Mouse (Mus musculus): ENCODE measurements around the gene Higd1a. TPM values are rescaled to one million over a fixed set of nuclear protein-coding genes. Genes with fewer than 3 reads are reported as not detected.

Gene Higd1a
- polyA plus RNA-seq, 1 experiment, result 3.4 TPM

GRCm38 (mm10) chr9:121808511-121808910 is 49.7 kb downstream of the Higd1a start:
- TF ChIP-seq CTCF (IDR thresholded peaks at IDR 0.05; ENCODE audit: extremely low read depth, insufficient read depth, insufficient read length, insufficient replicate concordance), result no peak
- no peak for TF ChIP-seq POLR2A (IDR thresholded peaks at IDR 0.05; ENCODE audit: low read depth, low read length)
- H3K27me3 ChIP-seq (ENCODE audit: control insufficient read depth, insufficient read depth, low read length), result no peaks in the 10 kb centered on the region
- no peak for DNase-seq (ENCODE audit: low read depth in 1 of 2, low spot score in 2 of 2)
- H3K36me3 ChIP-seq (ENCODE audit: control insufficient read depth, insufficient read depth, low read length), result no peaks in the 10 kb centered on the region
- no peaks in the 10 kb centered on the region for H3K4me1 ChIP-seq (ENCODE audit: control insufficient read depth, insufficient read depth, insufficient read length)
- H3K27ac ChIP-seq (ENCODE audit: insufficient read depth, low read length), result no peak overlapping the region
- no peak overlapping the region for H3K4me3 ChIP-seq (ENCODE audit: extremely low read depth, insufficient read depth, insufficient read length)
- 81% methylated on average over 3 of the region's 3 CpGs for whole genome bisulfite sequencing

DNA sequence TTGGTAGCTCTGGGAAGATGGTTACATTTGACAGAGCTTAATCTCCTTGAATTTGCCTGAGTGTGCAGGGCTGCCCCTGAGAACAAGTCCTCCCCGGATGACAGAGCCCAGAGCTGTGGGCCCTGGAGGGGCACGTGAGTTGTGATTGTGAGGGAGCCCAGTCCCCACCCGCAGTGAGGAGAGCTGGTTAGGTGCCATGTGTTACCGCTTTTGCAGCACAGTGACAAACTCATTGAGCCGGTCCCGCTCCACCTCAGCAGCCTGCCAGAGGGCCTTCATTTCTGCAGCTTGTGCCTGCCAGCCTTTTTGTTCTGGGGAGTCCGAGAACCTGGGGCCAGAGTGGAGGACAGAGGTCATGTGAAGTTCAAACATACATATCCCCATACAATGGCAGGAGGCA is 50.2 kb downstream of the Higd1a start:
- no peaks in the 10 kb centered on the region for H3K36me3 ChIP-seq (ENCODE audit: control insufficient read depth, insufficient read depth, low read length)
- no peaks in the 10 kb centered on the region for H3K27me3 ChIP-seq (ENCODE audit: control insufficient read depth, insufficient read depth, low read length)
- no peak for DNase-seq (ENCODE audit: low read depth in 1 of 2, low spot score in 2 of 2)
- no peaks in the 10 kb centered on the region for H3K4me1 ChIP-seq (ENCODE audit: control insufficient read depth, insufficient read depth, insufficient read length)
- H3K4me3 ChIP-seq (ENCODE audit: extremely low read depth, insufficient read depth, insufficient read length), result no peak overlapping the region
- TF ChIP-seq CTCF (IDR thresholded peaks at IDR 0.05; ENCODE audit: extremely low read depth, insufficient read depth, insufficient read length, insufficient replicate concordance) (no peak), POLR2A (IDR thresholded peaks at IDR 0.05; ENCODE audit: low read depth, low read length) (no peak)
- WGBS, result 85% methylated on average over 7 of the region's 7 CpGs
- no peak overlapping the region for H3K27ac ChIP-seq (ENCODE audit: insufficient read depth, low read length)

GRCm38 (mm10) chr9:121807546-121807945 is 50.6 kb downstream of the Higd1a start:
- 96% methylated on average over 1 of the region's 1 CpGs for WGBS
- no peaks in the 10 kb centered on the region for H3K27me3 ChIP-seq (ENCODE audit: control insufficient read depth, insufficient read depth, low read length)
- TF ChIP-seq POLR2A (IDR thresholded peaks at IDR 0.05; ENCODE audit: low read depth, low read length), result no peak
- TF ChIP-seq CTCF (IDR thresholded peaks at IDR 0.05; ENCODE audit: extremely low read depth, insufficient read depth, insufficient read length, insufficient replicate concordance), result no peak
- H3K4me1 ChIP-seq (ENCODE audit: control insufficient read depth, insufficient read depth, insufficient read length), result no peaks in the 10 kb centered on the region
- no peak overlapping the region for H3K27ac ChIP-seq (ENCODE audit: insufficient read depth, low read length)
- no peaks in the 10 kb centered on the region for H3K36me3 ChIP-seq (ENCODE audit: control insufficient read depth, insufficient read depth, low read length)
- no peak for DNase-seq (ENCODE audit: low read depth in 1 of 2, low spot score in 2 of 2)
- no peak overlapping the region for H3K4me3 ChIP-seq (ENCODE audit: extremely low read depth, insufficient read depth, insufficient read length)

GRCm38 (mm10) chr9:121802747-121803146 is 55.4 kb downstream of the Higd1a start:
- Histone ChIP-seq H3K27ac (ENCODE audit: insufficient read depth, low read length) (no peak overlapping the region), H3K36me3 (ENCODE audit: control insufficient read depth, insufficient read depth, low read length) (no peaks in the 10 kb centered on the region), H3K27me3 (ENCODE audit: control insufficient read depth, insufficient read depth, low read length) (no peaks in the 10 kb centered on the region), H3K4me1 (ENCODE audit: control insufficient read depth, insufficient read depth, insufficient read length) (no peaks in the 10 kb centered on the region), H3K4me3 (ENCODE audit: extremely low read depth, insufficient read depth, insufficient read length) (no peak overlapping the region)
- TF ChIP-seq CTCF (IDR thresholded peaks at IDR 0.05; ENCODE audit: extremely low read depth, insufficient read depth, insufficient read length, insufficient replicate concordance) (no peak), POLR2A (IDR thresholded peaks at IDR 0.05; ENCODE audit: low read depth, low read length) (no peak)
- no peak for DNase-seq (ENCODE audit: low read depth in 1 of 2, low spot score in 2 of 2)
- 48% methylated on average over 7 of the region's 7 CpGs for WGBS

DNA sequence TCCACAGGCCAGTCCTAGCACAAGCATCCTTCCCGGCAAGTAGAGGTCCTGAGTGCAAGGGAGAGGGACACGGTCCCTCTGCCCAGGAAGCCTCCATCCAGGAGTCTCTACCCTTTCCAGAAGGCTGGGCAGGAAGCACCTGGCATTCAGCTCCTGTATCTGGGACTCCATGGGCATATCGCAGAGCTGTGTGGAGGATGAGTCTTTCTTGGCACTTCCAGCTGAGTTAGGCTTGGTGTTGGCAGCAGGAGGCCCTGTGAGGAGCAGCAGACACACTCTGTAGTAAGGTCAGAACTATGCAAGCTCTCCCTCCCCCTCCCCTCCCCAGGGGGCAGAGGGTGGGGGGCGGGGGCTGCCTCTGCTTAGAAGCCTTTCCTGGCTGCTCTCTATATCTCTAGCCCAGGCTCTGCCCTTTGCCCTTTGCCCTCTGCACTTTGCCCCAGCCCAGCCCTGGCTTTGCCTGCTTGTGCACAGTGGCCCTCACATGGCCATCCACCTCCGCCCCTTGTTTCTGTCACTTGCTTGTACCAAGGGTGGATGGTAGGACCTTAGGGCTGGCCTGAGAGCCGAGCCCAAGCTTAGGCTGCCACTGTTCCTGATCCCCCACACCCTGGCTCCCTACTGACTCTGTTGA is 59.2 kb downstream of the Higd1a start:
- Histone ChIP-seq H3K4me1 (ENCODE audit: control insufficient read depth, insufficient read depth, insufficient read length) (no peaks in the 10 kb centered on the region), H3K36me3 (ENCODE audit: control insufficient read depth, insufficient read depth, low read length) (no peaks in the 10 kb centered on the region), H3K27ac (ENCODE audit: insufficient read depth, low read length) (no peak overlapping the region), H3K27me3 (ENCODE audit: control insufficient read depth, insufficient read depth, low read length) (no peaks in the 10 kb centered on the region), H3K4me3 (ENCODE audit: extremely low read depth, insufficient read depth, insufficient read length) (no peak overlapping the region)
- TF ChIP-seq POLR2A (IDR thresholded peaks at IDR 0.05; ENCODE audit: low read depth, low read length), result no peak
- no peak for TF ChIP-seq CTCF (IDR thresholded peaks at IDR 0.05; ENCODE audit: extremely low read depth, insufficient read depth, insufficient read length, insufficient replicate concordance)
- DNase-seq (ENCODE audit: low read depth in 1 of 2, low spot score in 2 of 2), result no peak
- WGBS, result 72% methylated on average over 6 of the region's 6 CpGs

Other genes starting within 250 kb of the Higd1a start
- gene Lyzl4, start 216.3 kb downstream of the Higd1a start, polyA plus RNA-seq (2012; rRNA removed), result 0.11 TPM in 1 of 2 replicates, not detected in the other
- gene Vipr1, start 215.6 kb downstream of the Higd1a start, polyA plus RNA-seq (2012; rRNA removed), result 7.2 and 8.0 TPM in 2 replicates
- gene Sec22c, start 152.9 kb downstream of the Higd1a start, polyA plus RNA-seq (2012; rRNA removed), result 10.0 and 12.0 TPM in 2 replicates
- 5.8 and 10.4 TPM in 2 replicates for gene Ss18l2, start 148.0 kb downstream of the Higd1a start, polyA plus RNA-seq (2012; rRNA removed)
- gene Nktr, start 139.2 kb downstream of the Higd1a start, polyA plus RNA-seq (2012; rRNA removed), result 36.6 and 38.7 TPM in 2 replicates
- 3.7 and 4.7 TPM in 2 replicates for gene Zfp651, start 99.0 kb downstream of the Higd1a start, polyA plus RNA-seq (2012; rRNA removed)
- gene Klhl40, start 80.8 kb downstream of the Higd1a start, polyA plus RNA-seq (2012; rRNA removed), result not detected in 2 replicates
- 0.19 TPM in 1 of 2 replicates, not detected in the other for gene Hhatl, start 65.9 kb downstream of the Higd1a start, polyA plus RNA-seq (2012; rRNA removed)
- not detected in 2 replicates for gene Ccdc13, start 18.9 kb downstream of the Higd1a start, polyA plus RNA-seq (2012; rRNA removed)
- 15.9 and 16.7 TPM in 2 replicates for gene Ackr2, start 40.0 kb upstream of the Higd1a start, polyA plus RNA-seq (2012; rRNA removed)
- gene Cyp8b1, start 57.9 kb upstream of the Higd1a start, polyA plus RNA-seq (2012; rRNA removed), result 0.12 and 0.25 TPM in 2 replicates
- 0.28 and 0.31 TPM in 2 replicates for gene Fam198a, start 92.6 kb upstream of the Higd1a start, polyA plus RNA-seq (2012; rRNA removed)
- 2.8 and 3.2 TPM in 2 replicates for gene Pomgnt2, start 138.7 kb upstream of the Higd1a start, polyA plus RNA-seq (2012; rRNA removed)